In the genomic region with DNA sequence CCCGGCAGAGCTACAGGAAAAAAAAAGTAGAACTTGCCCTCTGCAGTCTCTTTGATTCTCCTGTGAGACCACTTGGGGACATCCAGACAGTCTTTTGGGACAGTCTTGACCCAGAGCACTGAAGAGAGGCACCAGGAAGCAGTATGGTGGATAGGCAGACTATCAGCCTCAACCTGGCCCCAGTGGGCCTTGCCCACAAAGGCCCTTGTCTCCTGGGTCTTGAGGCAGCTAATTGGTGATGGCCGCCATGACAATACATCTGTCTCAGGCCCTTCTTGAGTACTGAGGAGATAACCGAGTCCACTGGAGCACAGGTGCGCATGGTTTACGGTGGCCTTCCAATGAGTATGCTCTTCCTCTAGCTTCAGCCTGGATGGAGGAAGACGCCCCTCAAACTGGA, we compare ENCODE assay signal across 21 mouse cellular contexts.
DNase-seq lines count a peak whose midpoint lies in the region; ATAC-seq lines count a peak whose summit lies in the region.
"Had no signal": no experiment of that assay in that cellular context is flagged by ENCODE, and none has a peak within 500 bp of the region (broad histone marks: within the 10 kb centered on the region; RNA-seq: fewer than 3 reads in every experiment).

No protein-coding gene starts in this region.

- H3K9ac ChIP-seq in heart, embryonic 15.5 days: no peak overlapping the region
- H3K9ac ChIP-seq: hindbrain, embryonic 12.5 days; kidney, embryonic 15.5 days; limb, embryonic 15.5 days; liver, embryonic 14.5 days; lung, embryonic 14.5 days; midbrain, embryonic 13.5 days had no signal

- no peaks in the 10 kb centered on the region; the same call in 1 of the 2 replicates for H3K27me3 ChIP-seq in heart, embryonic 15.5 days
- H3K27me3 ChIP-seq: hindbrain, embryonic 12.5 days; kidney, embryonic 15.5 days; megakaryocyte, embryonic 14.5 days; midbrain, embryonic 13.5 days had no signal

- no peaks in the 10 kb centered on the region for H3K36me3 ChIP-seq in heart, embryonic 15.5 days
- H3K36me3 ChIP-seq: hindbrain, embryonic 12.5 days; kidney, embryonic 15.5 days; limb, embryonic 15.5 days; midbrain, embryonic 13.5 days had no signal

- H3K9me3 ChIP-seq in heart, embryonic 15.5 days (replicated peaks): no peaks in the 10 kb centered on the region
- H3K9me3 ChIP-seq: hindbrain, embryonic 12.5 days; kidney, embryonic 15.5 days; limb, embryonic 15.5 days; megakaryocyte, embryonic 14.5 days; midbrain, embryonic 13.5 days had no signal

- 70% methylated on average over 6 of the region's 6 CpGs for WGBS in heart, embryonic 15.5 days

- no peak overlapping the region for H3K4me3 ChIP-seq in heart, embryonic 15.5 days
- H3K4me3 ChIP-seq: hindbrain, embryonic 12.5 days; kidney, embryonic 15.5 days; limb, embryonic 15.5 days; midbrain, embryonic 13.5 days had no signal

- peak overlapping the region; percentile 67 for H3K27ac ChIP-seq in heart, embryonic 15.5 days
- H3K27ac ChIP-seq: kidney, embryonic 15.5 days; limb, embryonic 15.5 days; liver, embryonic 14.5 days; midbrain, embryonic 13.5 days had no signal

- peaks cover 27% of the 10 kb centered on the region for H3K4me1 ChIP-seq in heart, embryonic 15.5 days (replicated peaks)

- DNase-seq in heart, adult 11 months: peak; percentile 82
- DNase-seq in heart, adult 18-20 months: no peak
- DNase-seq in heart, postnatal 4 days: no peak
- DNase-seq in thymus, postnatal 14 days: peak; percentile 27
- no peak for DNase-seq in thymus, postnatal 0 days (ENCODE audit: low spot score)
- DNase-seq in naive thymus-derived CD4-positive, alpha-beta T cell, adult 2 months (ENCODE audit: low read depth): peak; percentile 37
- DNase-seq in MN1 (ENCODE audit: low spot score): no peak
- DNase-seq: cerebellum, adult 11 months; cerebellum, adult 9-11 months; gastrocnemius, postnatal 36 days; kidney, adult 11 months; layer of hippocampus, postnatal 36 days; lung, postnatal 36 days had no signal

- peak; percentile 8; the same call in 1 of the 2 replicates for ATAC-seq in heart, embryonic 15.5 days (replicated peaks; ENCODE audit: insufficient number of reproducible peaks, insufficient read depth, low FRiP score, low read depth)
- ATAC-seq: midbrain, embryonic 13.5 days had no signal

- peak overlapping the region; percentile 54 for H3K4me2 ChIP-seq in heart, embryonic 15.5 days
- H3K4me2 ChIP-seq: hindbrain, embryonic 12.5 days; lung, embryonic 14.5 days; midbrain, embryonic 13.5 days had no signal

Comparison
In these comparisons a context has a peak if more than half of its experiments do, and no peak if none do; other contexts are left out.
1. DNase-seq: peak in heart, adult 11 months (single experiment), thymus, postnatal 14 days (single experiment) and naive thymus-derived CD4-positive, alpha-beta T cell, adult 2 months (single experiment); none in heart, adult 18-20 months (0 of 2), heart, postnatal 4 days (single experiment), thymus, postnatal 0 days (single experiment) and MN1 (single experiment).